Mouse (Mus musculus) lung, postnatal 4 days (tissue): ENCODE results near the gene Hoxa13.

ENCODE experiments used
- DNase-seq, 2 experiments: peaks; one replicate each; pipeline ENCODE4 v3.0.0; 2021

The Hoxa13 gene

GRCm38 (mm10) chr6:52268756-52269155 lies 8.1 kb upstream of the Hoxa13 start:
- DNase-seq: no peak

DNA sequence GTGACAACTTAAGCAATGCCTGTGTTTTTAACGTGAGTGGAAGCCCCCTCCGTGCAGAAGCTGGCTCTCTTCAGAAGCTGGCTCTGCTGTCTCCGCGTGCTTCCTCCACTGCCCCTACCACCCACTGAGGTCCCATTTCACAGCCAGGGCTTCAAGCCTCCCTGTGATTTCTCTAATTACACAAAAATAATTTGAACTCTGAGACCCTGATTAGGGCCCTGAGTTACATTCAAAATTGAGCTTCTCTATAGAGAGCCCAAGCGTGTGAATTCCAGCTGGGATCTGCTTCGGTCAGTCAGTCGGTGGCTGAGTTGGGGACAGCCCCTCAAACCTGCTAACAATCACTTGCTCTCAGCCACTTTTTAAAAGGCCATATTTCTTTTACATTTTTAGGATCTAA lies 7.7 kb upstream of the Hoxa13 start:
- DNase-seq: no peak

DNA sequence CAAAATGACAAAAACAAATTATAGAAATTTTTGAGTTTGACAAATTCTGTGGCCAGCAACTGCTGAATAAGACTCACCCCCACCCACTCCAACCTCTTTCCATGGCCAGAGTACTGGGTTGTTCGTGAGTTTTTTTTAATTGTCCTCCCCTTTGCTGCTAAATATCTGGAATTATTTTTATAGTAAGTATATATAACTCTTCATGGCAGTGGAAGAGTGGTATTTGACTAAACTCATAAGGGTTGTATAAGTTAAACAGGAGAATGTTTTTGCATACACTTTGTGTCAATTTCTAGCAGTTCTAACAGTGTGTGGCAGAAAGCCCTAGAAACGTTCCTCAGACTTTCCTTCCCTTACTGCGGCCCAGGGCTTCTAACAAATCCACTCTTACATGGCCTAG lies 7.0 kb upstream of the Hoxa13 start:
- DNase-seq: no peak

DNA sequence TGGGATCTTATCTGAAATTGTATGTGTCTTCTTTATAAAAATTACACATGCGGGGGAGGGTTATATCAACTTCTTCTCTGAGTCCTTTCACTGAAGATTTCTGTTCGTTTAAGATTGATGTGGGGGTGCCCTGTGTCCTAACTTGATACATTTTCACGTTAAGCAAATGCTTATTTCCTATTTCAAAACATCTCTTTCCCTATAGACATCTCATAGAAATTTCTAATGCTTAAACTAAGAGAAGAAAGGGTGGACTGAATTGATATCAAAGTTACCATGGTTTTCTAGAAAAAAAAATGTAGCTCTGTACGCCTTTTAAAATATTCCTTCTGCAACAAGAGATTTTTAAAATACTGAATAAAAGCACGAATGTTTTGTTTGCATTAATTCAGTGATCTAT lies 6.5 kb upstream of the Hoxa13 start:
- DNase-seq: no peak

- DNase-seq: no peak
Measured at GRCm38 (mm10) chr6:52266666-52266985, 5.9 kb upstream of the Hoxa13 start.

DNA sequence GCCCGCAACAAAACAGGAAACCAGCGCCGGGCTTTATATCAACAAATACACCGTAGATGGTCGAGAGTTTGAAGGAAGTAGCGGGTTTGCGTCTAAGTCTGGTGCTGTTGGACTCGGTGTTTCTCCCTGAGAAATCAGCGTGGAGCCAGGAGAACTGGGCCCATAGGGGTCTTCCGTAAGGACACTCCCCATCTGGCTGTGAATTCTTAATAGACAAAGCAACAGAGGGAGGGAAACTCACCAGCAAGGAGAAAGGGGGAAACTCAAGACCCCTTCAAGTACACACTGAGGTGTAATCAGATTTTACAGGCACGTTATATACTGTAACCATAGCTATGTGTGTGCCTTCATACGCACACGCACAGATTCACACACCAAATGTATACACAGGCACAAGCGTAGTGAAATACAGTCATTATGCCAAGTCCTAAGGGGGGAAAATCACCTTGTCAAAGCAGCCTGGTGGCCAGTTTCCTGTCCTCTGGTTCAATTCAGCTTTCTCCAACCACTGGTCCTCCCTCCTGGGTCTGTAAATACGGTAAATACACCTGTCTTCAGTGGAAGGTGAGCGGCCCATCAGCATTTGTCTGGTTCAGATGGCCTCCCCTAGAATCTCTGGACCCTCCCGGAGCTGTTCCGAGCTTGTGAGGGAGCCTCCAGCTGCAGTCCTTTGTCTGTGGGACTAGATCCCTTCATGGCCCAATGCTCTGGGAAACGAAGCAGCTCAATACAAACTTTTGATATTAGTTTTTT lies 5.4 kb upstream of the Hoxa13 start:
- no peak for DNase-seq

DNA sequence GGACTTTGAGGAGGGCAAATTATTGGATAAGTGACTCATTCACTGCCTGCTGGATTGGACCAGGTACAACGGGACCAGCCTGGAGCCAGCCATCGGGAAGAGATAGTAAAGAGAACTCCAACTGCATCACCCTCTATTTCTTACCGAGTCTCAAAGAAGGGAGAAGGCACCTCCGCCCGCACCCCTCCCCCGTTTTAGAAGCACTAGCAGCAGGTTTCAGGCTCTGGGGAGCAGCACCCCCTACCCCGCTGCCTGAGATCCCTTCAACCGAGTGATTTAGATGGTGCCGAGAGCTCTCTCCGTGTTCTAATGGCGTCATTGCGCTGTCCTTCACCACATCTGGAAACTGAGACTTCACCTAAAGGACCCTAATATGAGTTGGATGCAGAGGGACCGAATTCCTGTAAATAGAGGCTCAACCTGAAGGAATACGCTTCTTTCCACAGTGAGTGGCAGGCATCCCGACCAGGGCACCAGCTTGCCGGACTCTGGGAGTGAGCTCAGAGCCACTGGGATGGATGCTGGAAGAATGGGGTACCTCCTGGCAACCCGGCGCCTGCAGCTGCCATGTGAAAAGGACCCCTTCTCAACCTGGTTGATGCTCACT lies 4.7 kb upstream of the Hoxa13 start:
- DNase-seq: peak in 1 of 2 experiments; percentile 11

- DNase-seq: no peak
Measured at GRCm38 (mm10) chr6:52264106-52264790, 3.6 kb upstream of the Hoxa13 start.

DNA sequence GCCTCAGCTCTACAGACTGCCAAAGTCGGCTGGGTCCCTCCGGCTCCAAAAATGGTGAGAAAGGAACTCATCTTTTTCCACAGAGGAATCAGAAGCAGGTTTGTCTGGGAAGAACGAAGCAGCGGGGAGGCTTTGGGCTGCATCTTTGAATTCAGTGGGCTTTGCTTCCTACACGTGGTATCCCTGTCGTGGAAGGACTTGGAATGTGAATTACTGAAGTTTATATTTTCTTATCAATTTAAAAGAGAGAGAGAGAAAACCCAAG lies 2.6 kb upstream of the Hoxa13 start:
- no peak for DNase-seq

- DNase-seq: no peak
Measured at GRCm38 (mm10) chr6:52262463-52263320, 2.0 kb upstream of the Hoxa13 start.

DNA sequence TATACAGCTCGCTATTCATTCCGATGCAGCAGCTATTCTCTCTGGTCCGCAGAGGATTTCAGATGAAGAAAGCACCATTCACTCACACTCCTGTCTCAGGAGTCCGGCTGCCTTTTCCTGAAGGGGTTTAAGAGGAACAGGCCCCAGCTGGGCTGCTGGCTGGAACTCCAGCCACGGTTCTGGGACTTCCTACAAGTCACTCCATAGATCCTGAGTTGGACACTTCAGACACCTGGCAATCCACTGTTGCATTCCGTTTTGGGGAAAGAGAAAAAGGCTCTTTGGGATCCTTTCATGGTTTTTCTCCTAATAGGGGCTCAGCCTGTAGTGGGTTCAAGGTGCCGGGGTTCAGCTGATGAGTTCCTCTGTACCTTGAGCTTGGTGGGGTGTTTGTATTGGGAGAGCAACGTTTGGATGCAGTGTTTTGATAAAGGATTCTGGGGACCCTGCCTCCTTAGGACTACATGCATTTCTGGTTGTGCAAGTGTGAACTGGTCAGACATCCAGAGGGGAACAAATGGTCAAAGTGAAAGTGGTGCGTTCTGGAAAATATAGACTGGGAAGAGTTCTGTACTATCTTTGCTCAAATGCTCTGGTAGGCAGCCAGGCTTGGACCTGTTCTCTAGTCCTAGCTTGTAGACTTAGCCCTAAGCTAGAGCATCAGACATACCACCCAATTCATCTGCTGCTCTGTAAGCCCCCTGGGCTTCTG lies 1.2 kb upstream of the Hoxa13 start:
- DNase-seq: no peak

GRCm38 (mm10) chr6:52259811-52260261 lies 844 bp downstream of the Hoxa13 start:
- DNase-seq: no peak

GRCm38 (mm10) chr6:52259081-52259790 lies 1.4 kb downstream of the Hoxa13 start:
- DNase-seq: no peak

- DNase-seq: peak; percentile 69 to 84
Measured at GRCm38 (mm10) chr6:52256956-52257355, 3.7 kb downstream of the Hoxa13 start.

GRCm38 (mm10) chr6:52253511-52254500 lies 6.9 kb downstream of the Hoxa13 start:
- DNase-seq: peak in 1 of 2 experiments; percentile 30

DNA sequence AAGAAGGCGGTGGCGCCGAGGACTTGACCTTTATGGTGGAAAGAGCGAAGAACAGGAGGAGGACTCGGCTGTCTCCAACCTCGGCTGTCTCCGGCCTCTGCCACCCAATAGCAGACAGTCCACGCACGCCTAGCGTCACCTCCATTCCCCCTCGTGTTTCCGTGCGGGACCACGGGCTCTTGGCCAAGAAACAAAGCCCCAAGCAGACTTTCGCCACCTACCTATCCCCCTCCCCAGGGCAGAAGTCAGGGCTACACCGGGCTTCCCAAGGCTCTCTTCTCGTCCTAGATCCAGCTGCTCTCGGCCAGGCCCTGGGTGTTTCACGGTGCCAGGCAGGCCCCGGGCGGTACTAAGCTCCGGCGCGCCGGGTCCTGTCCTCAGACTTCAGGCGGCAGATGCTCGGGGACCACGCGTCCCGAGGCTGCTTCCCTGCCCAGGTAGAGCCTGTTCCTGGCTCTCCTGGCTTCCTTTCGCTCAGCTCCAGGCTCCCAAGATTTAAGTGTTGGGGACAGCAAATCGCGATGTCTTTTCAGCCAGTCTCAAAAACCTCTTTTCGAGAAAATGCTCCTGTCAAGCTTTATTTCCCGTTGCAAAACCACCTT lies 7.8 kb downstream of the Hoxa13 start:
- DNase-seq: no peak

DNA sequence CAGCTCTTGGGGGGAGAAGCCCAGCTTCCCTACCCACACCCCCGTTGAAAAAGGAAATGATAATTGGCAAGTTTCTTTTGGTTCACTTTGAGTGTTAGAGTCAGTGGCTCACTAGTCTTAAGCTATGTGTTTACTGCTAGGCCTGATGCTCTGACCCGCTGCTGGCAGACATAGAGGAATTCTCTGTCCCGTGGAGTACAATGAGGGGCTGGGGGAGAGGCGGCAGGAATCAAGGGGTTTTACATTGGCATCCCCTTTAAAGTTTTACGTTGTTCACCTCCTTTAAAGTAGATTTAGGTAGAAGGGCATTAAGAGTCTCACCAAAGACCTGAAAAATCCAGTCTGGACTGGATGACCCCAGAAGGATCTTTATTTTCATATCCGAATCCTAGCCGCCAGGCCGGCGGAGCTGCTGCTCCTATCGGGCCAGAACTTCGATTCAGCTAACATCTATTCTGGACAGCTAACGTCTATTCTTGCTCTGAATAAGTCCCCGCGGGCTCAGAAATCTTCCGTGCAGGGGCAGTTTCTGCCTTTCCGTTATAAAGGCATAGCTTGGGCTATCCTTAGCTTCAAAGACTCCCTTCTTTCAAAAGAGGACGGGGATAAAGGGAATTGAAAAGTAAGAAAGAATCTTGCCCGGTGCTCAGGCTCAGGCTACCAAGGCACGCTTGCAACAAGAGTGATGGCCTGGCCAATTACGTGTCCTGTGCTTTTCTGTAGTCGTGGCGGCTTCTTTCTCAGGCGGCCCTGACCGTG lies 8.5 kb downstream of the Hoxa13 start:
- peak in 1 of 2 experiments; percentile 16 for DNase-seq

DNA sequence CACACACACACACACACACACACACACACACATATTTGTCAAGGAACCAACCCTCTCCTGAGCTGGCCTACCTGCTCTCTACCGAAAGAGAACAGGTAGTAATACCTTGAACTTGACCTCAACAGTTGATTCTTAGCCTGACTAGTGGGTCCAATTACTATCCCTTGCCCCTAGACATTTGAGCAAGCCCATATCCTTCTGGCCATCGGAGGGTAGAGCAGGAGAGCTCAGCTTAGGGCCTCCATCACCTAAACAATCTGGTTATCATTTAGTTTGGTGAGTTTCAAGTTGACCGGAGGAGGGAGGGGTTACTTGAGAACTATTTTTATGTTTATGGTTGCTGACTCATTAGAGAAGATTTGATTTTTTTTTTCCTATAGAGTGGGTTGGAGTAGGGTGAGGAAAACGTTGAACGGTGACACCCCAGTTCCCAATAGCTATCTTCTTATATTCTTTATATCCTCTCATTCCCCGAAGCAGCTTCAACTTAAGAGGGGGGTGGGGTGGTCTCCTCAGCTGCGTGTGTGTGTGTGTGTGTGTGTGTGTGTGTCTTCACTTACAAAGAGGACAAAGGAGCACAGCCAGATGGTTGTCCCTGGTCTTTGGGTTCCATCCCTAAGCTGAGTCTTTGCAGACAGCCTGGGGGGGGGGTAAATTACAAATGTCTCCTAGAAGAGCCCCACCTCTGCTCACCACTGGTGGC lies 9.4 kb downstream of the Hoxa13 start:
- DNase-seq: no peak

DNA sequence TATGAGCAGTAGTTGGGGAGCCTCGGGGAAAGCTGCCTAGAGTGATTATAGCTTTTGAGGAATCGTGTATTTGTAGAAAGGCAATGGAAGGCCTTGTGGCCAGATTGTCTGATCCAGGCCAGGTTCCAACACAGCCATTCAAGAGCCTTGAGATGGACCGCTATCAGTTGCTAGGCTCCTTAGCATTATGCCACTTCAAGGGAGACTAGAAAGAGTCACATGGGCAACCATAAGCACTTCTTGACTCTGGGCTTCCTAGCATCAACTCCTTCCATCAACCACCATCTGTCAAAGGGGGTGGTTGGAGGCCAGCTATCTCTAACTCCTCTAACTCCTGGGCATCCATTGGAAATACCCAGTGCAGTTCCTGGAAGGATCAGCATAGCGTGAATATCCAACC lies 10.9 kb downstream of the Hoxa13 start:
- no peak for DNase-seq
